ENCODE assay signal across 9 mouse cellular contexts in the genomic region with DNA sequence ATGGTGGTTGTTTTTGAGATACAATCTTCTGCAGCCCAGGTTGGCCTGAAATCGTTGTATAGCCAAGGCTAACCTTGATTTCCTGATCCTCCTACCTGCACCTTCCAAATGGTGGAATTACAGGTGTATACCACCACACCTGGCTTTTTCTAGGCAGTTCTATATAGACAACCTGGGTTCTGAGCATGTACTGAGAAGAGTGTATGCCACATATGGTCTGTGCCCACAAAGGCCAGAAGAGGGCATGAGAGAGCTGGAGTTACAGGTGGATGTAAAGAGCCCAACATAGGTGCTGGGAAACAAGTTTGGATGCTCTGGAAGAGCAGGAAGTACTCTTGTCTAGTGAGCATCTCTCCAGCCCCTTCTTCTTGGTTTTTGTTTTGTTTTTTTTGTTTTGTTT. TPM values are rescaled to one million over a fixed set of nuclear protein-coding genes. Genes with fewer than 3 reads are reported as not detected.
A peak's percentile ranks its signal among the peaks of the same experiment; 100 is the strongest.
DNase-seq lines count a peak whose midpoint lies in the region; ATAC-seq and TF ChIP-seq lines count a peak whose summit lies in the region.
"Had no signal": no experiment of that assay in that cellular context is flagged by ENCODE, and none has a peak within 500 bp of the region (broad histone marks: within the 10 kb centered on the region; RNA-seq: fewer than 3 reads in every experiment).

No protein-coding gene starts in this region.

- no peak for ATAC-seq in G1E (ENCODE audit: extremely low read depth, insufficient number of reproducible peaks, low FRiP score, poor library complexity, severe bottlenecking)
- no peak for ATAC-seq in forebrain, embryonic 14.5 days

- 48% methylated on average over 1 of the region's 1 CpGs for WGBS in forebrain, embryonic 14.5 days

- no peak for TF ChIP-seq POLR2A in embryonic fibroblast, embryonic 13.5 days (IDR thresholded peaks at IDR 0.05; ENCODE audit: low read depth, low read length)

- DNase-seq in layer of hippocampus, adult 2 months (ENCODE audit: low spot score in 2 of 2) = no peak
- no peak for DNase-seq in layer of hippocampus, adult 9-10 months (ENCODE audit: low spot score)
- DNase-seq in G1E (ENCODE audit: low spot score) = no peak
- peak; percentile 24 for DNase-seq in retina, postnatal 7 days (ENCODE audit: low read depth, low spot score)
- no peak for DNase-seq in right cerebral cortex, postnatal 4 days
- no peak for DNase-seq in forebrain, embryonic 14.5 days (ENCODE audit: low spot score)
- no peak for DNase-seq in layer of hippocampus, postnatal 36 days
- DNase-seq: right cerebral cortex, adult 18-20 months had no signal

- H3K9ac ChIP-seq in forebrain, embryonic 14.5 days (ENCODE audit: low read length) = no peak overlapping the region

- no peaks in the 10 kb centered on the region for H3K9me3 ChIP-seq in G1E (replicated peaks)
- H3K9me3 ChIP-seq in forebrain, embryonic 14.5 days (replicated peaks; ENCODE audit: control insufficient read depth, low read length) = no peaks in the 10 kb centered on the region

- no peak overlapping the region for H3K4me2 ChIP-seq in forebrain, embryonic 14.5 days (ENCODE audit: low read length)

- peaks cover 18% of the 10 kb centered on the region for H3K4me1 ChIP-seq in G1E (ENCODE audit: insufficient read depth, low read depth, low read length)
- H3K4me1 ChIP-seq in embryonic fibroblast, embryonic 13.5 days (ENCODE audit: control insufficient read depth, insufficient read depth, low read length) = peaks cover 12% of the 10 kb centered on the region
- H3K4me1 ChIP-seq in forebrain, embryonic 14.5 days (ENCODE audit: control insufficient read depth, insufficient read depth, low read length) = peaks cover 2% of the 10 kb centered on the region; the same call in 1 of the 2 replicates

- H3K4me3 ChIP-seq in layer of hippocampus, adult 2 months = no peak overlapping the region
- H3K4me3 ChIP-seq in G1E (ENCODE audit: low read depth, low read length) = no peak overlapping the region
- H3K4me3 ChIP-seq in embryonic fibroblast, embryonic 13.5 days (ENCODE audit: insufficient read depth, low read length) = no peak overlapping the region
- no peak overlapping the region for H3K4me3 ChIP-seq in forebrain, embryonic 14.5 days (ENCODE audit: low read depth, low read length)

- no peaks in the 10 kb centered on the region for H3K36me3 ChIP-seq in G1E (replicated peaks)
- no peaks in the 10 kb centered on the region for H3K36me3 ChIP-seq in forebrain, embryonic 14.5 days (ENCODE audit: control insufficient read depth, insufficient read depth, low read length)

- H3K27ac ChIP-seq in layer of hippocampus, adult 2 months = no peak overlapping the region
- H3K27ac ChIP-seq in embryonic fibroblast, embryonic 13.5 days (ENCODE audit: insufficient read depth, low read length) = no peak overlapping the region
- H3K27ac ChIP-seq in forebrain, embryonic 14.5 days (ENCODE audit: low read depth, low read length) = no peak overlapping the region

- TF ChIP-seq CTCF in layer of hippocampus, adult 2 months (conservative IDR thresholded peaks at IDR 0.05) = peak; percentile 62
- peak; percentile 7; the same call in 1 of the 2 replicates for TF ChIP-seq CTCF in G1E (IDR thresholded peaks at IDR 0.05; ENCODE audit: low read depth, low read length)
- peak; percentile 31; the same call in 1 of the 2 replicates for TF ChIP-seq CTCF in embryonic fibroblast, embryonic 13.5 days (IDR thresholded peaks at IDR 0.05; ENCODE audit: borderline replicate concordance, insufficient read depth, low read length)

- peaks cover 29% of the 10 kb centered on the region for H3K27me3 ChIP-seq in G1E (ENCODE audit: insufficient read depth, low read length)
- no peaks in the 10 kb centered on the region; the same call in none of the 2 replicates for H3K27me3 ChIP-seq in forebrain, embryonic 14.5 days (replicated peaks; ENCODE audit: control insufficient read depth, insufficient read depth, low read length)

RNA-seq across cellular contexts. Expression of a gene that starts 2.6 kb away (rescaled TPM):
- total RNA-seq in layer of hippocampus, adult 2 months (2021) = 1 to 10 TPM; 6.3 to 6.7 TPM
- total RNA-seq in G1E (2014; fragmentation: Nextera tagmentation) = not detected in 2 replicates
- total RNA-seq in G1E (2017) = 0.06 TPM in 1 of 2 replicates, not detected in the other
- polyA plus RNA-seq in G1E (2012) = not detected in 2 replicates
- 0.23 and 0.67 TPM in 2 replicates for polyA plus RNA-seq in embryonic fibroblast, embryonic 13.5 days (2011; ENCODE audit: insufficient read length, low read depth, missing spikeins)
- polyA plus RNA-seq in forebrain, embryonic 14.5 days (2014; fragmentation: Nextera tagmentation; extraction: Ambion mirVana) = 1.1 and 1.9 TPM in 2 replicates
- total RNA-seq in layer of hippocampus, postnatal 36 days (2021) = 1 to 10 TPM; 4.3 to 5.1 TPM

RNA-seq across cellular contexts. Expression of a gene that starts 21.9 kb away (rescaled TPM):
- 1 to 10 TPM; 2.0 to 3.1 TPM for total RNA-seq in layer of hippocampus, adult 2 months (2021)
- total RNA-seq in G1E (2014; fragmentation: Nextera tagmentation) (2.2 and 8.3 TPM in 2 replicates), G1E (2017) (0.29 and 0.33 TPM in 2 replicates)
- polyA plus RNA-seq in G1E (2012) = 0.10 and 0.20 TPM in 2 replicates
- polyA plus RNA-seq in embryonic fibroblast, embryonic 13.5 days (2011; ENCODE audit: insufficient read length, low read depth, missing spikeins) = 1.7 and 2.0 TPM in 2 replicates
- polyA plus RNA-seq in forebrain, embryonic 14.5 days (2014; fragmentation: Nextera tagmentation; extraction: Ambion mirVana) = 0.38 and 0.39 TPM in 2 replicates
- total RNA-seq in layer of hippocampus, postnatal 36 days (2021) = 1 to 10 TPM; 2.4 to 3.4 TPM

RNA-seq across cellular contexts. Expression of a gene that starts 28.9 kb away (rescaled TPM):
- total RNA-seq in layer of hippocampus, adult 2 months (2021) = 10 to 100 TPM; 32.5 to 44.4 TPM
- total RNA-seq in G1E (2014; fragmentation: Nextera tagmentation) = 12.5 and 15.8 TPM in 2 replicates
- 5.5 and 7.3 TPM in 2 replicates for total RNA-seq in G1E (2017)
- polyA plus RNA-seq in G1E (2012) = 10.6 and 12.1 TPM in 2 replicates
- polyA plus RNA-seq in embryonic fibroblast, embryonic 13.5 days (2011; ENCODE audit: insufficient read length, low read depth, missing spikeins) = 40.9 and 46.0 TPM in 2 replicates
- 14.8 and 21.3 TPM in 2 replicates for polyA plus RNA-seq in forebrain, embryonic 14.5 days (2014; fragmentation: Nextera tagmentation; extraction: Ambion mirVana)
- 10 to 100 TPM; 26.1 to 27.5 TPM for total RNA-seq in layer of hippocampus, postnatal 36 days (2021)

RNA-seq across cellular contexts. Expression of a gene that starts 32.0 kb away (rescaled TPM):
- under 1 TPM; 0.12 to 0.87 TPM for total RNA-seq in layer of hippocampus, adult 2 months (2021)
- total RNA-seq in G1E (2014; fragmentation: Nextera tagmentation) (0.34 and 1.7 TPM in 2 replicates), G1E (2017) (0.11 and 0.17 TPM in 2 replicates)
- polyA plus RNA-seq in G1E (2012) = 0.06 and 0.09 TPM in 2 replicates
- 0.28 and 0.30 TPM in 2 replicates for polyA plus RNA-seq in embryonic fibroblast, embryonic 13.5 days (2011; ENCODE audit: insufficient read length, low read depth, missing spikeins)
- polyA plus RNA-seq in forebrain, embryonic 14.5 days (2014; fragmentation: Nextera tagmentation; extraction: Ambion mirVana) = 0.13 and 0.14 TPM in 2 replicates
- under 1 TPM; 0.77 to 0.91 TPM for total RNA-seq in layer of hippocampus, postnatal 36 days (2021)

RNA-seq across cellular contexts. Expression of a gene that starts 32.1 kb away (rescaled TPM):
- total RNA-seq in layer of hippocampus, adult 2 months (2021) = 10 to 100 TPM; 57.1 to 59.6 TPM
- total RNA-seq in G1E (2014; fragmentation: Nextera tagmentation) (49.1 and 63.0 TPM in 2 replicates), G1E (2017) (23.8 and 32.2 TPM in 2 replicates)
- 4.2 and 4.3 TPM in 2 replicates for polyA plus RNA-seq in G1E (2012)
- polyA plus RNA-seq in embryonic fibroblast, embryonic 13.5 days (2011; ENCODE audit: insufficient read length, low read depth, missing spikeins) = 31.3 and 35.5 TPM in 2 replicates
- polyA plus RNA-seq in forebrain, embryonic 14.5 days (2014; fragmentation: Nextera tagmentation; extraction: Ambion mirVana) = 56.6 and 64.4 TPM in 2 replicates
- total RNA-seq in layer of hippocampus, postnatal 36 days (2021) = 10 to 100 TPM; 55.7 to 56.7 TPM

Comparison
In these comparisons a context has a peak if more than half of its experiments do, and no peak if none do; other contexts are left out.
1. CTCF ChIP-seq: peak in every context shown above with its lines; median percentile 62 in layer of hippocampus, adult 2 months; 31 in embryonic fibroblast, embryonic 13.5 days; 7 in G1E.
2. RNA of a gene that starts 2.6 kb away (total RNA-seq): 6.3 to 6.7 TPM in layer of hippocampus, adult 2 months and 4.3 to 5.1 TPM in layer of hippocampus, postnatal 36 days; 0.06 TPM in G1E; every median in the first group is over 4 times any median in the second.